Comparison of ENCODE assay signal across 19 mouse cellular contexts in genomic region chr9:14408044-14408443, GRCm38 (mm10).
"Had no signal": no experiment of that assay in that cellular context is flagged by ENCODE, and none has a peak within 500 bp of the region (broad histone marks: within the 10 kb centered on the region; RNA-seq: fewer than 3 reads in every experiment).

No protein-coding gene starts in this region.

- H3K27ac ChIP-seq: kidney, postnatal 0 days; limb, embryonic 10.5 days; limb, embryonic 13.5 days; lung, embryonic 15.5 days; midbrain, embryonic 12.5 days; midbrain, embryonic 15.5 days; neural tube, embryonic 13.5 days; stomach, embryonic 15.5 days had no signal

- DNase-seq: kidney, adult 2 months; kidney, postnatal 25 days; lung, adult 18-20 months; lung, postnatal 10 days; lung, postnatal 36 days; retina, postnatal 1 day; right cerebral cortex, postnatal 25 days; spleen, adult 18-20 months; thymus, postnatal 36 days had no signal

- H3K4me1 ChIP-seq: limb, embryonic 10.5 days; limb, embryonic 13.5 days; lung, embryonic 15.5 days; midbrain, embryonic 12.5 days; midbrain, embryonic 15.5 days; neural tube, embryonic 13.5 days; stomach, embryonic 15.5 days had no signal

- ATAC-seq: intestine, postnatal 0 days; midbrain, embryonic 15.5 days had no signal

- H3K9ac ChIP-seq: limb, embryonic 13.5 days; lung, embryonic 15.5 days; midbrain, embryonic 12.5 days; midbrain, embryonic 15.5 days; neural tube, embryonic 13.5 days; stomach, embryonic 15.5 days had no signal

- H3K27me3 ChIP-seq: limb, embryonic 13.5 days; lung, embryonic 15.5 days; midbrain, embryonic 12.5 days; midbrain, embryonic 15.5 days; neural tube, embryonic 13.5 days; stomach, embryonic 15.5 days had no signal

- H3K4me2 ChIP-seq: limb, embryonic 13.5 days; lung, embryonic 15.5 days; midbrain, embryonic 12.5 days; midbrain, embryonic 15.5 days; neural tube, embryonic 13.5 days; stomach, embryonic 15.5 days had no signal

- H3K9me3 ChIP-seq: limb, embryonic 10.5 days; limb, embryonic 13.5 days; lung, embryonic 15.5 days; midbrain, embryonic 12.5 days; midbrain, embryonic 15.5 days; neural tube, embryonic 13.5 days; stomach, embryonic 15.5 days had no signal

- H3K36me3 ChIP-seq: limb, embryonic 10.5 days; limb, embryonic 13.5 days; lung, embryonic 15.5 days; midbrain, embryonic 12.5 days; midbrain, embryonic 15.5 days; neural tube, embryonic 13.5 days; stomach, embryonic 15.5 days had no signal

- H3K4me3 ChIP-seq: limb, embryonic 10.5 days; limb, embryonic 13.5 days; lung, embryonic 15.5 days; midbrain, embryonic 12.5 days; midbrain, embryonic 15.5 days; myocyte; neural tube, embryonic 13.5 days; stomach, embryonic 15.5 days had no signal
